Mouse (Mus musculus): ENCODE results near the gene Dmrtc2. TPM values are rescaled to one million over a fixed set of nuclear protein-coding genes. Genes with fewer than 3 reads are reported as not detected.
"Not testable (repeated sequence)": the region's sequence is repeated elsewhere in the genome, so short reads cannot be mapped to it uniquely, and the experiment has no call there.

The Dmrtc2 gene
- total RNA-seq, 2 experiments from 2014 or later, result not detected

- no peak for DNase-seq
These were observed 777 bp upstream of the Dmrtc2 start for GRCm38 (mm10) chr7:24869080-24869479.

- DNase-seq, result no peak
These were observed 7.7 kb downstream of the Dmrtc2 start for GRCm38 (mm10) chr7:24877588-24877987.

GRCm38 (mm10) chr7:24879620-24880019 is 9.8 kb downstream of the Dmrtc2 start:
- DNase-seq, result no peak

GRCm38 (mm10) chr7:24882416-24883199 is 12.8 kb downstream of the Dmrtc2 start:
- DNase-seq, result no peak

- DNase-seq, result peak; percentile 99
These were observed 14.2 kb downstream of the Dmrtc2 start, which contains the start of gene Rps19 for GRCm38 (mm10) chr7:24883896-24884692. Gene Rps19, plus strand, starts transcription at chr7:24884371.

- DNase-seq, result no peak
These were observed 14.9 kb downstream of the Dmrtc2 start for GRCm38 (mm10) chr7:24884693-24885291.

GRCm38 (mm10) chr7:24885468-24886307 is 15.8 kb downstream of the Dmrtc2 start:
- DNase-seq, result no peak

GRCm38 (mm10) chr7:24886308-24886633 is 16.4 kb downstream of the Dmrtc2 start:
- DNase-seq, result no peak

- no peak for DNase-seq
These were observed 17.2 kb downstream of the Dmrtc2 start for GRCm38 (mm10) chr7:24887096-24887495.

- no peak for DNase-seq
These were observed 19.8 kb downstream of the Dmrtc2 start for GRCm38 (mm10) chr7:24889431-24890220.

- DNase-seq, result peak; percentile 60
These were observed 20.7 kb downstream of the Dmrtc2 start for GRCm38 (mm10) chr7:24890281-24891216.

- no peak for DNase-seq
These were observed 21.6 kb downstream of the Dmrtc2 start for GRCm38 (mm10) chr7:24891241-24892124.

GRCm38 (mm10) chr7:24892125-24892583 is 22.3 kb downstream of the Dmrtc2 start:
- no peak for DNase-seq

- DNase-seq, result not testable (repeated sequence)
These were observed 25.9 kb downstream of the Dmrtc2 start for GRCm38 (mm10) chr7:24895749-24896148.

GRCm38 (mm10) chr7:24896269-24896668 is 26.4 kb downstream of the Dmrtc2 start:
- DNase-seq, result no peak

- DNase-seq, result no peak
These were observed 27.4 kb downstream of the Dmrtc2 start, which contains the start of gene Cd79a for GRCm38 (mm10) chr7:24897224-24897623. Gene Cd79a, plus strand, starts transcription at chr7:24897381.

GRCm38 (mm10) chr7:24897959-24898358 is 28.1 kb downstream of the Dmrtc2 start:
- no peak for DNase-seq

- no peak for DNase-seq
These were observed 31.3 kb downstream of the Dmrtc2 start for GRCm38 (mm10) chr7:24901114-24901513.

GRCm38 (mm10) chr7:24901842-24902241 is 32.0 kb downstream of the Dmrtc2 start:
- DNase-seq, result no peak

Data from gastrocnemius, postnatal 10 days (tissue).